Mouse (Mus musculus) NIH3T3 (cell line): ENCODE measurements around the gene Als2.

ENCODE experiments used
- DNase-seq: peaks from one replicate; pipeline ENCODE4 v3.0.0-alpha.2; 2012; ENCODE audit warnings: low read depth

Als2 gene

DNA sequence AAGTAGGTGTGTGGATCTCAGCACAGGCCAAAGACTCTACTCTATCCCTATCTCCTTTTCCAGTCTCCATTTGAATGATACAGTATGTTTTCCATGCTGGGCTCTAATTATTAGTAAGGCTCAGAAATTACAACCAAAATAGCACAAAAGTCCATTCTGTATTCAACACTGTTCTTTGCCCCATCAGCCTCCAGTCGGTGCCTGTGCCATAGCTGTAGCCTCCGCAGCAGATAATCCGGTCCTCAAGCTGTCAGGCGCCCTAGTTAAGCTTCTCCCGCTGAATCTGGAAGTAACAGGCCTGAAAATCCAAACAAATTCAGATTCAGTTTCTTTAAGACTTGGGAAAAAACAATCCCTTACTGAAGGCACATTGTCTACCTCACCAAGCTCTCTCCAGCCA is 73.1 kb downstream of the Als2 start:
- DNase-seq = no peak

DNA sequence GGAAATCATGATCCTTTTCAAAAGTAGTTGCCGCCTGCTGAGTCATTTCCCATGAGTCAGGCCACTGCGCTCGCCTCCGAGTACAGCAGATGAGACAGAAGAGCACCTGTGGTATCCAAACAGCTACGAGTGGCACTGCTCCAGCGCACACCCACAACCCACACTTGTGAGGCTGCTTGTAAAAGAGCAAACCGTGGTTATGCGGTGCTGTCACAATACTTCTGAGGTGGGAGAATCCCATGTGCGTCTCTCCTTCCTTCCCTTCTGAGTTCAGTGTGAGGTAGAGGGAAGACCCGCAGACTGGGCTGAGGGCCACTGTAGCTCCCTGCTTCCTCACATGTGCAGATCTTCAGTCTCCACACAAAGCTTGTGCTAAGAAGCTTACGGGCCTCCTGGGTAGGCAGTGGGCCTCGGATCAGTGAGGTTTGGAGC is 74.0 kb downstream of the Als2 start, which contains the start of gene Mpp4:
Mpp4 (minus strand) TSS at position 360 of the 432 bp plus-strand sequence.
- peak; percentile 69 for DNase-seq

DNA sequence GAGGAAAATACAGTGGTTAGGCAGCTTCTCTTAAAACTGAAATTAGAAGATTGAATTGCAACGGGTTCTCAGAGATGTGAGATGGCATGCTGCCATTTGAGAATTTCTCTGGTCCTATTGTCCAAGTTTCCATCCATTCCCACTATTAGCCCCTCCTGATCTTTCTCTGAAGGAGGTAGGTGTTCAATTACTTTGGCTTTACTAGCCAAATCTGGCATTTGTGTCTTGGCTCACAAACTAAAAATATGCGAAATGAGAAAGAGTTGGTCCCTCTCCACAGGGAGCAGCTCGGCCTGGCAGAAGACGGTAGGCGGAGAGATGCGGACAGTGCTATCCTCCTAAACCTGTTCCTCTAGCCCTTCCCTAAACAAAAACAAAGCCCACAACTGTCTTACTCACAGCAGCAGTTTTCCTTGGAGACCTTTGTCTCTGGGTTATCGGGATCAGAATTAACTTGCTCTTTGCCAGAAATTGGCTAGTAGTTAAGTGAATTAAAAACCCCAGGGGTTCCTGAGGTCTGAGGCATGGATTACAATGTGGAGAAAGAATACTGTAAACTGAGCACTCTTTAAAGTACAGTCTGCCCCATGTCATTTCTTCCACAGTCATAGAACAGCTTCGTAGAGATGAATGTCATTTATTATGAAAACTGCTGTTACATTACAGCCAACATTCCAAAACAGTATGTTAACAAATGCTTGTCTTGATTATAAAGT is 74.6 kb downstream of the Als2 start:
- DNase-seq = peak; percentile 14

DNA sequence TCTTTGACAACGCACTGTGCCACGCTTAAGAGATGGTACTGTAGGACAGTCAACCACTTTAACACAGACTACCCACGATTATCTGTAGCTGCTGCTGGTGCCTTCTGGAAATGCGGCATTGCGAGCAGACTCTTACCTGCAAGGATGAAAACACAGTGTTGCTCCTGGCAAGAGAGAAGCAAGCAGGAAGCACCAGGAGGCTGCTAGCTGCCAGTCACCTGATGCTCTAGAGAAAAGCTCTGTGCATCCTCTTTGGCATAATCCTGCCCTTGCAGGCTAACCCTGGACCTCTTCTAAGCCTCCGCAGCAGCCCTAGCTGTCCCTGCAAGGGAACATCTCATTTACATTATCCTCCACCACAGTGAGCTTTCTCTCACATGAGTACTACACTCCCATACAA is 75.6 kb downstream of the Als2 start:
- no peak for DNase-seq

DNA sequence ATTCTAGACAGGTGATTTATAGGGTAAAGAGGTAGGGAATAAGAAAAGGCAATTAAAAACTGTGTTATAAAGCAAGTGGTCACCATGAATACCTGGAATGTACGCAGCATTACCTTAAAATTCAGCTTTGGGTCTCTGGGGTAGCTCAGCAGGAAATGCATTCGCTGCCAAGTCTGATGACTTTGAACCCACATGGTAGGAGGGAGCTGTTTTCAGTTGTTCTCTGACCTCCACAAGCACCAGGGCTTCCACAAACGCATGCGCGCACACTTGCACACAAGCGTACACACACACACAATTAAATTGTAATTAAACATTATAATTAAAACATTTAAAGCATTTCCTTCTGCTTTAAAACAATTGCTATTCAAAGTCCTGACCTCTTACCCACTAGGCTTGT is 76.2 kb downstream of the Als2 start:
- no peak for DNase-seq

DNA sequence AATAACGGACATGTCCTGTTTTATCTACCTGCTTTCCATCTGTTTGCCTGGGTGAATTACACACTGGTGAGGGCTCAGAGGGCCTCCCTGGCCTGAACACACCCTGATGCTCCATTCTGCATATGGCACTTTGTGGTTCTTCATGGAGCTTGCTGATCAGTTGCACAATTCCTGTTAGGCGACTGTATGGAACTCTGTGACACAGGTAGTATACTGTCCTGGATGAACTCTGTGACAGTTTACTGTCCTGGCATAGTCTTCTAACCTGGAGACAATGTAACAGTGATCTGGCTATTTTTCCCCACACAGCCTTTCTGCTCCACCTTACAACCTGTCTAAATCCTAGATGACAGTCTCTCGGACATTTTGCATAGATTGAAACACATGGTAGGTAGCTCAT is 77.9 kb downstream of the Als2 start:
- DNase-seq = no peak

DNA sequence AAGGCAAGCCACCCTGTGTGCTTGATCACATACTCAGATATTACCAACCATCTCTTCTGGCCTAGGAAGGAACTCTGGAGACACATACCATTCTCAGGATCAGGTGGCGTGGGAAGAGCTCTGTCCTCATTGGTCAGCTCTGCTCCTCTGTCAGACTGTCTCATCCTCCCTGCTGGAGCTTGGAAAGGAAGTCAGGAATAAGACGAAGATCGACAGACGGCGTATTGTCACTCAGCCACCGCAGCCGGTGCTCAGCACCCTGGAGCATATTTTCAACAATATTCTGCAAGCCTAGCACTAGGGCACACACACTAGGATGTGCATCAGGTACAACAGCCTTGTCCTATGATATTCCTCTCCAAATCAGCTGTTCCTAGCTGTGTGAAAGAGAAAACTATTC is 78.5 kb downstream of the Als2 start:
- DNase-seq = no peak

DNA sequence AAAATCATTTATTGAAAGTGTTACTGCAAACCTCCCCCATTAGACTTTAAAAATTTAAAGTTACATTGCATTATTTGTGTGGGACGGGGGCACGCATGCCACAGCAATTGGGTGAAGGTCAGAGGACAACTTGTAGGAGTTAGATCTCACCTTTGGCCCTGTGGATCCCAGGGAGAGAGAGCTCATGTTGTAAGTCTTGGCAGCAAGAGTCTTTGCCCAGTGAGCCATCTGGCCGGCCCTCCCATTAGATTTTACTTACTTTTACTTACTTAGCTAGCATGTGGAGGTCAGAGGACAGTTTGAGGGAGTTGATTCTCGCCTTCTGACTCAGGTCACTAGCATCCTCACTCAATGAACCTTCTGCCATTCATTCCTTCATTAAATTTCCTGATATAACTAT is 79.2 kb downstream of the Als2 start:
- DNase-seq = no peak

DNA sequence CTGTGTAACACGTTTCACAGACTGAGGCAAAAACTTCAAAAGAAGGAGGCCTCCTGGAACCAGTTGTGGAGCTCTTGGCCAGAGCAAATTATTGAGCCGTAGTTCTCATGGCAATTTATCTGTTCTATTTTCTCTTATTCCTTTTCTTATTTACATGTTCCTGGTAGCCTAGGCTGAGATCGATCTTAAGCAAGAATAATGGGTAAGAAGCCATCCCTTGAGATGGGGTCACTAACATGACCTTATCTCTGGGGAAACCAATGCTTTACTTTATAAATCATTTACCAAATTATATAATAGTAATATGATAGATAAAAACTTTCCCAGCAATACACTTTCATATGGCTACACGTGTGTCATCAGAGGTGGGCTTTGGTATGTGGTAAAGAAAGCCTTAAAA is 84.7 kb downstream of the Als2 start:
- DNase-seq = no peak

DNA sequence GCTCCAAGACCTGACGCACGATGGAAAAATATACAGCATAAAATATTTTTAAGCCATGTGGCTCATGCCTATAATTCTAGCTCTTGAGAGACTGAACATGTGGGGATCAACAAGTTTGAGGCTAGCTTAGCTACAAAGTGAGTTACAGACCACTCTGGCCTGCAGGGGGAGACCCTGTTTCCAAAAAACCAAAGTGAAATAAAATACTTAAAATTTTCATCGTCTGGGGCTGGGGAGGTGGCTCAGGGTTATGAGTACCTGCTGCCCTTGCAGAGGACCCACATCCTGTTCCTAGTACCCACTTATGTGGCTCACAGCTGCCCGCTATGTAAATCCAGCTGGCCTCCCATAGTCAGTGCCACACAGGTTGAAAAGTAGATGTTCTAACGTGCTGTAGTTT is 86.5 kb downstream of the Als2 start:
- no peak for DNase-seq

DNA sequence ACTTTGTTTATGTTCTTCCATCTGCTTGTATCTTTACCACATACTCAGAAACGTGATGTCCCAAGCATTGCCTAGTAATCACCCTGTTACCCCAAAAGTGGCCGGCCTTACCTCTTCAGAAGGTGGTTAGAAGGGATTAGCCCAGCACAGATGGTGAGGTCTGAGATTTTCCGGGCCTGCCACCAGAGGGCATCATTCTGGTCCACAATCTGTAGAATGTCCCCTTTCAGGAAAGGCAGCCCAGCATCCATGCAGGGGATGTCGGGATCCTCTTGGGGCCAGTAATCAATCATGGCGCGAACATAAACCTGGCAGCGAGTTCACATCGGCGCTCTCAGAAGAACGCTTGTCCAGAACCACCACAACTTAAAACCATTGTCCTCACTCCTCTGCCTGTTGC is 92.5 kb downstream of the Als2 start:
- DNase-seq = peak; percentile 48

DNA sequence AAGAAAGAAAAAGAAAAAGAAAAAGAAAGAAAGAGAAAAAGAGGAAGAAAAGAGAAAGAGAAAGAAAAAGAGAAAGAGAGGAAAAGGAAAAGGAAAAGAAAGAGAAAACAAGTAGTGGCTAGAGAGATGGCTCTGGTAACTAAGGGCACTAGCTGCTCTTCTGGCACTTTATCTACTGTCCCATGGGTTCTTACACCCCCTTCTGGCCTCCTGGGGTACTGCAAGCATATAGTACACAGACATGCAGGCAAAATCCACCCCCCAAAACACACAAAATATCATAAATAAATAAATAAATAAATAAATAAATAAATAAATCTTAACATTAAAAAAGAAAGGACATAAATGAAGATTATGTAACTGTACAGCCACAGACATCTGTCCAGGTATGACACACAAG is 94.2 kb downstream of the Als2 start:
- peak; percentile 83 for DNase-seq

DNA sequence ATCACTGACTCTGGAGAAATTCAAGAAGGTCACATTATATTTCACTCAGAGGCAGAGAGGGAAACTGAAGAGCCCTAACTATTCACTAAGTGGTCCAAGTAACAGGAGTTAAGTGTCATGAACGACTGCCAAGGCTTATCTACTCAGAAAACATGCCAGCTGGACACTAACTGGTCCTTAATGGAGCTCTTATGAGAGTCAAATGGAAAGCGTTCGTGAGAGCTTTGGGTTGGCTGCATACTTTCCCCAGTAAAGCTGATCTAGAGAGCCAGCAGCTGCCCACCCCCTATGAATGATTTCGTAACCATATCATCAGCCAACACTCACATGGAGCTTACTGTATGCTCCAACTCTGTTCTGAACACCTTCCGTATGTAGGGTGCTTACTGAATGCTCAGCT is 102.6 kb downstream of the Als2 start:
- peak; percentile 28 for DNase-seq

DNA sequence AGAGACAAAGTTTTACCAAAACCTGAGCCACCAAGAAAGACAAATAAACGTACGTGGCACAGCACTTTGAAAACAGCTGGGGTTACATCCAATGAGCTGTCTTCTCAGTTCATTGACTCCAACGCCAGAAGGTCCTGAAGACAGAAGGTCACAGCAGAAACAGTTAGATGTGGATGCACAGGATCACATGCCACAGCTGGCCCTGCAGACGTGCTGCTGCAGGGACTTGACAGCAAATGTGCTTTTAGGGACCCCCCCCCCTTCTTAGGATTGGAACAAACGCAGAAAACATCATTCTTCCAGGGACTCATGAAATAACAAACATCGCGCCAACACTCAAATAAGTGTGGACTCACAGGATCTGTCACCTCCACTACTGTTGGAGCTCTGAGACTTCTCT is 108.2 kb downstream of the Als2 start:
- DNase-seq = no peak

DNA sequence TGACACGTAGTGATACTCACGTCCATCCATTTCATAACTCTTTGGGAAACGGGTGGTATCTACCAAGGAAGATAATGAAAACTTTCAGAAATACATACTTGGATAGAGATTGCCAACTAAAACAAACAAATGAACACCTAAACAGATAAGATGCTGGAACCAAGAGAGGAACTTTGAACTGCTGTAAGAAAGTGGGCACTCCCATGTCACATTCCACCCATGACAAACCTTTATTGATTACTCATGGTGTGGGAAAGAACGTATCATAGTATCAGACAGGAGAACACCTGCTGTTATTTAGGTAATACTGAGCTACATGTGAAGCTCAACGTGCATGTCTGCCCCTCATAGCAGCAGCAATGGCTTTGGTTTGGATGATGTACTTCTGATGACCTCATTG is 111.5 kb downstream of the Als2 start:
- DNase-seq = no peak

DNA sequence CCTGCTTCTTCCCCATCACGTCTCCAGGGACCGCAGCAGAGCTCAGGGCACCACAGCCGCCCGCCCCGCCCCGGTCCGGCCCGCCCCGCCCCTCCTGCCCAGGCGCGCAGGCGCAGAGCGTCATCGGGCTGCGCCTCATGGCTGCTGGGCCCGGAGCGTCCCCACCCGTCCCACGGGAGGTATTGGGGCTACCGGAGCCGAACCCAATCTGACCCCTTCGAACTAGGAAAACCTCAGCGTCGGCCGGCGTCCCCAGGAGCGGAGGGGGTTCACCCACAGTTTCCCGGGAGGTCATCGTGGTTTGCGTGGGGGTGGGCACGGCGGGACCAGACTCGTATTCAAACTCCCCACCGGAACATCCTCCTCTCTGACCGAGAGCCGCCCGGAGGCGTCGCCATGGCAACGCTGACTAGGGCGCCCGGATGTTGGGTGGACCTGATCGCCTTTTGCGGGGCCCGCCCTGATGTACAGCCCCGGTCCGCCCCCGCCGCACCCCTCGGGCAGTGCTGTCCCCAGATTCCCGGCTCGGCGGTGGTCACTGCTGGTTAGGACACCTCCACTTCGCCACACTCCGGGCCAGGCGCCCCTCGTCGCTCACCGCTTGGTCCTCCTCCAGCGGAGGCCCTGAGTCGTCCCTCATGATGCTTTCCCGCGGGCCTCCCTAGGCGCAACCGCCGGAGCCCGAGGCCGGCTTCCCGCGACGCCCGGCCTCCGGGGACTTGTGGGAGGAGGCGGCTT is 117.1 kb downstream of the Als2 start, which contains the start of gene Tmem237:
Tmem237 (minus strand) TSS at position 689 of the 738 bp plus-strand sequence.
- DNase-seq = peak; percentile 93
